Mouse (Mus musculus) mesoderm, embryonic 11.5 days (tissue): ENCODE measurements around the gene Lck.

Experiments used
- DNase-seq: peaks from one replicate; pipeline ENCODE4 v3.0.0-alpha.2; 2012; ENCODE audit warnings: low read depth, low spot score

Gene Lck

DNA sequence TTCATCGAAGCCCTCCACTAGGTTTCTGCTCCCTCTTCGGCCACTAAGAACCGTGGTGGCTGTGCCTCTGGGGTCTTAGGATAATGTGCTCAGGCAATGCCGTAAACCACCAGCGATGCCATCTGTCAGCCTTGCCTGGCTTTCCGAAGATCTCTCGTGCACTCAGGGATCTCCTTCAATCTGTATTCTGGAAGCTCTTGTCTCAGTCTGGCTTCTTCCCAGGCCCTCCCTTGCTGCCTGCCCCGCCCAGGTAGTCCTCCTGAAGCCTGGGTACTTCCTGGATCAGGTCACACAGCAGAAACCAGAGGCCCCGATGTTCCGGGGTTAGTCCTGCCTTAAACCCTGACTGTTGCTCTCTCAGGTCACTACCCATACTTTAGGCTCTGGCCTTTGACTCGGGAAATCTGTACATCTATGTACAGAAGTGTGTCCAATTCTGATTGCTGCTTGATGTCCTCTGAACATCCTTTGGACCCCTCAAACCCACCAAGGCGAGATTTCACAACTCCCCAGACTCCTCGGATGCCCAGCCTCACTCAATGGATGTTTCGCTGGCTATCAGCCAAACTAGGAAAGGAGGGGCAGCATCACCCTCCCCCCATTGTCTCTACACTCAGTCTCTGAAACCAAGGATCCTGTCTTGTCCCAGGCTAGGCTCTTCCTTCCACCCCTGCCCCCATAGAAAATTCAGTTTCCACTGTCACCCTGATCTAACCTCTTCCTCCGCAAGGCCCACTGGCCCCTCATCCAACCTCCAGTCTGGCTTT is 64.4 kb downstream of the Lck start:
- no peak for DNase-seq

DNA sequence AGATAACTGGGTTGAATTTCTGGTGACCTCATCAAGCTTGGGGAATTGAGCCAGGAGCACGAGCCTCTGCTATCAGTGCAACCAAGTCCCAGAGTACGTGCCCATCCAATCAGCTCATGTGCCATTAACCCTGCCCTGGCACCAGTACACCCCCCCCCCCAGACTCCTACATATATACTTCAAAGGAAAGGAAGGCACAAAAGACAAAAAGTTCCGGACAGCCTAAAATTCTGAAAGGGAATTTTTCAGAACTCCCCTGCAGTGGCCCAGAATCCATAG is 65.3 kb downstream of the Lck start:
- no peak for DNase-seq

DNA sequence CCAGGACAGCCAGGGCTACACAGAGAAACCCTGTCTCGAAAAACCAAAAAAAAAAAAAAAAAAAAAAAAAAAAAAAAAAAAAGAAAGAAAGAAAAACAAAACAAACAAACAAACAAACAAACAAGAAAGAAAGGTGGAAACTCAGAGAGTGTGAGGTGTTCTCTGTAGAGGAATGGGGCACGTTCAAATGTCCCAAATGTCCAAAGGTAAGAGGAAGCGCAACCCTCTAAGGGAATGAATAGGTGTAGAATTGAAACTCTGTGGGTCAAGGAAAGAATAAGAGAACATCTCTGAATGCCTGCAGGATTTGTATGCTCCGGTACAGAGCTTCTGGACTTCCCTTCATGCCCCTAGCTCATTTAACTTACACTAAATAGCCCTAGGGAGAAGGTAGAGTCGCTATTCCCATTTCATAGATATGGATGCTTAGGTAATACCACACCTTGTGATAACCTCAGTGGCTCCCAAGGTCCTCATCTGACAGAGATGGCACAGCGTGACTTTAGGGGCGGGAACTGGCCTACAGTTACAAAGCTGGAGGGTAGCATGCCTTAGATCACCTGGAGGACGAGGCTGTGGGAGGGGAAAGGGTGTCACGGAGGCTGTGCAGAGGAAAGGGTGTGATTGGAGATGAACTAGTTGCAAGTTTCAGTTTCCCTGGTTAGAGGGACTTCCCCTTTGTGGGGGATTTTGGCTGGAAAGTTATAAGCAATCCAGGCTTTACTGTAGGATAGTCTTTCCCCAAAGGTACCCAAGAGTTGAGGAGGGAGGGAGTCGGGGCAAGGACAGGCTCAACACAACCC is 65.8 kb downstream of the Lck start:
- no peak for DNase-seq

DNA sequence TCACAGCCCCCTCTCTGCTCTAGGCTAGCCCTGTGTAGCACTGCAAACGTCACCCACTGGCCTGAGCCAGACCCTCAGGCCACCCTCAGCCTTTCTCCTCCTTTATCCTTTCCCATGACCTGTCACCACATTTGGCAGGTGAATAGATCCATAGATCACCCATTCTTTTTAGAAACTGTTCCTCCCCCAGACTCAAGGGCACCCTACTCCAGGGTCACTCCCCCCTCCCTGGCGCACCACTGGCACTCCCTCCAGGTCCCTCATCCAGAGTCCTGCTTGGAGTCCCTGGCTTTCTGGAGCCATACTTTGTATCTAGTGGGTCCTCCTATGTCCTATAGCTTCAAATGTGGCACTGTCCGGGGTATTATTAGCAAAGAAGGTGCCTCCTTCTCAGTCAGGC is 67.9 kb downstream of the Lck start:
- DNase-seq, result no peak

DNA sequence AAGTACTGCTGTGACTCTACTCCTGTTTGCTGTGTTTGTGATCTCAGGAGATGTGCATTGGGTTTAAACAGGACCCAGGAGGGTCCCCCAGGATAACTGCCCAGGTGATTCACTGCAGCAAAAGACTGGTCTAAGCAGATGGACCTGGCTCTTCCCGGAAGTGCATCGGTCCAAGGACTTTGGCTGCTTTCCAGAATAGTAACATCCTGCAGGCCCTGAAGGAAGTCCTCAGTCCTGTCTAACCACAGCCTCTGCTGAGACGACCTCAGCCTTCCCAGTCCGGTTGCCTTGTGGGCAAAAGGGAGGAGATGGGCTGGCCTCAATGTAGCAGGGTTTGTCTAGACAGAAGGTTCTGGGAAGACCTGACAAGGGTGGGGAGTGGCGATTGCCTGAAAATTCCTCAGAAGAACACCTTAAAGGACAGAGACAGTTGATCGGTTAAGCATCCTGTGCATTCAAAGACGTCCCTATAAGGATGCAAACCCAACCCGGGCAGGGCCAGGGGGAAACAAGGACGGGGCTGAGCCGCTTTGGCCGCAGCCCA is 70.5 kb downstream of the Lck start:
- DNase-seq, result no peak

DNA sequence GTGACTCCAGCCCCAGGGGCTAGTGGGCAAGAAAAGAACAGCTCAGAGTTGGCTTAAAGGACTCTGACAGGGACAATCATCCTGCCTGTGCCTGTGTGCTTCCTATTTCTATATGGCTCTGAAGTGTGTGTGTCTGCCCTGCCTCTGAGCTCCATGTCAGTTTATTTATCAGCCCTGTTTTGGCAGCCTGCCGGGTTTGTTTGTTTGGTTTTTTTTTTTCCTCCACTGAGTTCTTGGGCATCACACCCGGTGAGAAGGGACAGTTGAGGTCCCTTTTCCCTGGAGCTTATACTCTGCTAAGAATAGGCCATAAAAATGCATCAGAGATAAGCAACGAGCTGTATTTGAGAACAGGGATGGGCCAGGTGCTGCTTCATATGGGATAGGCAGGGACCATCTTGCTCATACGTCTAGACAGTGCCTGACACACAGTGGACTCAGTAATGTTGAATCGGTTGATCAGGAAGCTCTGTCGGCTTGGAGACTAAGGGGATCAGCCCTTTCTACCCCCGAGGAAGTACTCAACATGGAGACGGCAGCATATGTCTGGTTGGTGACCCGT is 71.0 kb downstream of the Lck start:
- no peak for DNase-seq

DNA sequence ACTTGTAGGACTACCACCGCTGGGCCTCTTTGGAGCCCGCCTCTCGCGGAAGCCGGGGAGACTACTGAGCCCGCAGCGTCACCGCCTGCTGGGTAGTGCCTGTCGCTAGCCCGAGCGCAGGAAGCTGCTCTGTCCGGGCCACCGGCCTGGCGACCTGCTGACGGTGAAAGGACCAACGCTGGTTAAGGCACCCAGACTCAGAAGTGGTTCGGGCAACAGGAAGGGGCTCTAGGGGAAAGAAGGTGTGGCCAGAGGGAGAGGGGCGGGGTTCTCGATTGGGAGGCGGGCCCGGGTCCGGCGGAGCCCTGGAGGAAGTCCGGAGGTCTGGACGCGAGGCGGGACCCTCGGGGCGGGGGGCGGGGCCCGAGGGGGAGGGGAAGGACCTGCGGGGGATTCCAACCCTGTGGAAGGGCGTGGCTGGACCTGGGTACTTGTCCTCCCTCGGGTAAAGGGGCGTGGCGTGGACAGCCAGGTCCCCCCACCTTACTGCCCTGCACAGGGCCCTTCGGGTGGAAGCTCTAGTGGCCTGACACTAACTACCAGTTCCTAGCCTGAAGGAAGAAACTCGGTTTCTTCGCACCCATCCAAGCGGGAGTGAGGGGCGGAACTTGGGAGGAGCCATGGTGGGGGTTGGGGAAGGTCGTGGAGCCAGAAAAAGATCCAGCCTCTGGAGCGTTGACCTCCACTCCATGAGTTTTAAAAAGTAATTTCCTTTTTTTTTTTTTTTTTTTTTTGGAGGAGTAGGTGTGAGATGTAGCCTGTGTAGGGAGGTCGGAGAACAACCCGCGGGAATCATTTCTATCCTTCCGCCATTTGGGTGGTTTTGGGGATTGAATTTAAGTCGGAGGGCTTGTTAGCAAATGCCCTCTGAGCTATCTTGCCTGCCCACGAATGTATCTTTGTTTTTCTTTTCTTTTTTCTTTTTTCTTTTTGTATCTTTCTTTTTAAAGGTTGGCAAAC is 72.6 kb downstream of the Lck start:
- peak; percentile 87 for DNase-seq

DNA sequence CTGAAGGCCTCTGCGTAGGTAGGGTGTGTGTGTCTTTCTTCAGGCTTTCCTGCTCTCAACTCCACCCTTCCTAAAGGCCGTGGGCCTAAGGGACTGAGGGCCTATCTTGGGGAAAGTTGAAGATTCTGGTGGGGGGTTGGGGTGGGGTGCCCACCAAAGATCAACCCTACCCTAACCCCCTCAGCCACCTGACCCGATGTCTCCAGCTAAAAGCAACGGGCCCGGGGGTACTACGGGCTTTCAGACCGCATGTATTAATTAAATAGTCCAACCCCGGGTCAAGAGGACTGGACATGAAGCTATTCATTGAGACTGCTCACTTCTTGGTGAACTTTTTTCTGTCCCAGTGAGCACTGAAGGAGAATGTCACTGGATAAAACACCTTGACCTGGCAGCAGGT is 73.4 kb downstream of the Lck start:
- no peak for DNase-seq

DNA sequence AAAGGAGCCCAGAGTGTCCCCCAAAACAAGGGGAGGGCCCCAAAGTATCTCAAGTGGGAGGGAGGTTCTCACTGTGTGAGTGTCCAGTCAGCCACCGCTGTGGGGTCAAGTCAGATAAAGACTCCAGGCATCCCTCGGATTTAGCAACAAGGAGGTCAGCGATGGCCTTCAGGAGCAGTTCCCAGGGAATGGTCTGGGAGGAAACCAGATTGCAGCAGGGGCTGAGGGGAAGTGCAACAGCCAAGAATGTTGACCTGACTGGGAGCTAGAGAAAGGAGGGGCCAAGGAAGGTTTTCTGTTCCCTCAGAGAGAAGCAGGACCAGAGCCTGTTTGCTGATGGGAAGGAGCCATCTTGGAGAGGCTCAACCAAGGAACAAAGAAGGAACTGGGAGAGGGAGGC is 74.5 kb downstream of the Lck start:
- no peak for DNase-seq
